Mouse (Mus musculus) embryonic facial prominence, embryonic 11.5 days (tissue): ENCODE results near the gene Pnkd. TPM values are rescaled to one million over a fixed set of nuclear protein-coding genes. Genes with fewer than 3 reads are reported as not detected.

Experiments
- ATAC-seq: fragments of 200-750 bp; cut with Nextera tagmentation; replicated peaks from 2 replicates; pipeline ENCODE4 v1.8.0; 2017; ENCODE audit warnings: low read depth; ENCODE audit not compliant: insufficient number of reproducible peaks, low FRiP score, low TSS enrichment
- DNase-seq: peaks from one replicate; pipeline ENCODE4 v3.0.0-alpha.2; 2015; ENCODE audit warnings: low spot score
- H3K27ac ChIP-seq: fragments of 300-500 bp; sonication (generic); replicated peaks from 2 replicates; pipeline ENCODE4 v1.5.1; 2014; ENCODE audit warnings: mild to moderate bottlenecking, low read depth, low read length, control low read depth
- H3K27me3 ChIP-seq: fragments of 300-500 bp; sonication (generic); 2 replicates; pipeline ENCODE4 v1.6.1; 2014; ENCODE audit warnings: mild to moderate bottlenecking, low read length, moderate library complexity, mixed read lengths; ENCODE audit not compliant: control insufficient read depth, insufficient read depth
- H3K36me3 ChIP-seq: fragments of 300-500 bp; sonication (generic); replicated peaks from 2 replicates; pipeline ENCODE4 v1.6.1; 2014; ENCODE audit warnings: low read depth, mild to moderate bottlenecking, low read length, moderate library complexity, mixed read lengths; ENCODE audit not compliant: control insufficient read depth, insufficient read depth
- H3K4me1 ChIP-seq: fragments of 300-500 bp; sonication (generic); 2 replicates; pipeline ENCODE4 v1.6.1; 2014; ENCODE audit warnings: low read length, mixed read lengths; ENCODE audit not compliant: control insufficient read depth, insufficient read depth
- H3K4me2 ChIP-seq: fragments of 300-500 bp; sonication (generic); 2 replicates; pipeline ENCODE4 v1.6.1; 2014; ENCODE audit warnings: low read depth, mild to moderate bottlenecking, control low read depth, low read length, moderate library complexity
- H3K4me3 ChIP-seq: fragments of 300-500 bp; sonication (generic); 2 replicates; pipeline ENCODE4 v1.5.1; 2014; ENCODE audit warnings: low read depth, low read length, control low read depth
- H3K9ac ChIP-seq: fragments of 300-500 bp; sonication (generic); replicated peaks from 2 replicates; pipeline ENCODE4 v1.6.1; 2014; ENCODE audit warnings: mild to moderate bottlenecking, control low read depth, low read length
- H3K9me3 ChIP-seq: fragments of 300-500 bp; sonication (generic); replicated peaks from 2 replicates; pipeline ENCODE4 v1.6.1; 2016; ENCODE audit warnings: mild to moderate bottlenecking, low read length, inconsistent platforms, mixed read lengths; ENCODE audit not compliant: control insufficient read depth
- WGBS: fragments of 180-500 bp; shearing (Covaris S2); extraction: QIAGEN DNeasy Blood & Tissue Kit; methylation state at CpG from one replicate; pipeline ENCODE4 v1.1.7; 2014; 5-methylcytosine and 5-hydroxymethylcytosine counted together
- polyA plus RNA-seq: library from polyadenylated mRNA; unstranded; fragments of >200 nt; fragmentation: Nextera tagmentation; extraction: Ambion mirVana; gene quantifications from 2 replicates; pipeline ENCODE4 v1.2.1, GENCODE M21; 2014

Pnkd gene
- polyA plus RNA-seq, 1 experiment from 2014 or later: 95.1 TPM

DNA sequence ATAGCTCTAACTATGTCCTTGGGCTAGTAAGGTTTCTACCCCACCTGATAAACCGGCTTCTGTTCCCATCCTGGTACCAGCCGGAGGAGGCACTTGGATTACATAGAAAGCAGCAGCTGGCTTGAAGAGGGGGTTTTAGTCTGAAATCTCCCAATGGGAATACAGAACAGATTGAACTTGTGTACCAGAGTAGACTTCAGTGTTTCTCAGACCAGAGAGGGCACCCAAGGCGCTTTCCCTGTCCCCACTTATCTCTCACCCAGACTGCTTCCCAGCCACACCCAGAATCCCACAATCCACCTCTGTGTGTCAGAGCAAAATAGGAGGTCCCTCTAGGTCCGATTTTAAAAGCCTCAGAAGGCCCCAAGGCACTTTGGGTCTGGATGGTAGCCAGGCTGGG is 3.6 kb downstream of the Pnkd start:
- no peak overlapping the region for H3K27ac ChIP-seq
- no peak for DNase-seq
- H3K36me3 ChIP-seq: no peaks in the 10 kb centered on the region
- ATAC-seq: no peak
- H3K27me3 ChIP-seq: no peaks in the 10 kb centered on the region
- no peaks in the 10 kb centered on the region for H3K9me3 ChIP-seq
- whole genome bisulfite sequencing: 76% methylated on average over 4 of the region's 4 CpGs
- H3K4me3 ChIP-seq: no peak overlapping the region
- peaks cover 3% of the 10 kb centered on the region; the same call in 1 of the 2 replicates for H3K4me1 ChIP-seq
- no peak overlapping the region for H3K9ac ChIP-seq
- no peak overlapping the region for H3K4me2 ChIP-seq

DNA sequence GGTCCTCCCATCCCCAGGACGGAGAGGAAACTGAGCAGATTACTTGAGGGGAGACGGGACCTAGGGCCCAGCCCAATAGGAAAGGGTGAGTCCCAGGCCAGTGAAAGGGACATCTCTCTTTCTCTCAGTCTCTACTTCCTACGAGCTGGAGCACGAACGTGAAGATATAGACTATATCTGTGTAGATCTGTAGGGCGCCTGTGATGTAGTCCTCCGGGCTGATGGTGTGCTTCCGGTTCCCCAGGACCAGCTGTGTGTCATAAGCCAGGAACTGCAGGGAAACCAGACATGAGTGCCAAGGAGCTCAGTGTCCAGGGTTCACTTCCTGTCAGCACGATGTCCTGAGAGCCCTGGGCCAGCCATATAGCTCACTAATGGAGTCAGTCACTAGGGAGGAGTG is 4.5 kb downstream of the Pnkd start:
- ATAC-seq: no peak
- 89% methylated on average over 9 of the region's 9 CpGs for WGBS

DNA sequence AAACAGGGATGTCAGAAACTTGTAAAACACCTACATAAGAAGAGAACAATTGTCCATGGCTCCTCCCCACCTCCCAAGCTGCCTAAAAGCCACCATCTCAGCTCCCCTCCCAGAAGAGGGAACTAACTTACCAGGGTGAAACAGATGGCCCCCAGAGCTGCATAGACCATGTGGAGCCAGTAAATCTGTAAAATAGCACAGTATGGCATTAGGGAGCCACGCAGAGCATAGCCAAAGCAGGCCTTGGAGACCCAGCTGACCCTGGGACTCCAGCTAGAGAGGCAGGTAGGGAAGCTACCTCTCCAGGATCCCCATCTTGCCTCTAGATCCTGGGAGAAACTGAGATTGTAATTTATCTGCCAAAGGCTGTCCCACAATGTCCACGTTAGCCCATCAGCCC is 5.0 kb downstream of the Pnkd start:
- H3K36me3 ChIP-seq: no peaks in the 10 kb centered on the region
- no peak overlapping the region for H3K27ac ChIP-seq

More for the DNA sequence above, 4.5 kb downstream of the Pnkd start:
- H3K27me3 ChIP-seq: no peaks in the 10 kb centered on the region
- no peaks in the 10 kb centered on the region for H3K9me3 ChIP-seq
- H3K27ac ChIP-seq: no peak overlapping the region
- no peaks in the 10 kb centered on the region for H3K36me3 ChIP-seq
- H3K4me3 ChIP-seq: no peak overlapping the region
- no peak overlapping the region for H3K4me2 ChIP-seq
- H3K9ac ChIP-seq: no peak overlapping the region
- no peak for DNase-seq
- H3K4me1 ChIP-seq: peaks cover 3% of the 10 kb centered on the region; the same call in 1 of the 2 replicates

DNA sequence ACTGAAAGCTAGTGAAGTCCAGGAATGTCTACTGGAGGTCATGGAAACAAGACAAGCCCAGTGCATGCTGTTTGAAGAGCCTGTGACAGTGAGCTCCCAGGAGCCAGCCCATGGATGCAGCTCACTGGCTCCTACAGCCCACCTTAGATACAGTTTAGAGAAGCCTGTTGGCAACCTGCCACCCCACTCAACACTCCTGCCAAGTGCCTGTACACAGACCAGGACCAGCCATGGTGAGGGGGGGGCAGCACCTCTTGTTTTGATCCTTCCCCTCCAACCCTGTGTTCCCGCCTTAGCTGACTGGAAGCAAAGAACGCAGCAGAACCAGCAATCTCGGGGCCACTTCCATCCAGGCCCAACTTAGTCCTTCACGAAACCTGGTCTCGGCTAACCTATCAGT is 5.4 kb downstream of the Pnkd start:
- no peak overlapping the region for H3K9ac ChIP-seq
- H3K4me3 ChIP-seq: no peak overlapping the region
- peaks cover 3% of the 10 kb centered on the region; the same call in 1 of the 2 replicates for H3K4me1 ChIP-seq
- H3K36me3 ChIP-seq: no peaks in the 10 kb centered on the region
- 95% methylated on average over 5 of the region's 5 CpGs for WGBS
- H3K27ac ChIP-seq: no peak overlapping the region
- no peak for DNase-seq
- H3K27me3 ChIP-seq: no peaks in the 10 kb centered on the region
- no peak for ATAC-seq
- H3K9me3 ChIP-seq: no peaks in the 10 kb centered on the region
- no peak overlapping the region for H3K4me2 ChIP-seq

More for the DNA sequence above, 5.0 kb downstream of the Pnkd start:
- H3K4me1 ChIP-seq: peaks cover 3% of the 10 kb centered on the region; the same call in 1 of the 2 replicates
- no peak overlapping the region for H3K4me2 ChIP-seq
- 90% methylated on average over 2 of the region's 2 CpGs for WGBS
- DNase-seq (no peak), ATAC-seq (no peak)
- H3K9me3 ChIP-seq: no peaks in the 10 kb centered on the region
- H3K9ac ChIP-seq: no peak overlapping the region
- no peak overlapping the region for H3K4me3 ChIP-seq
- no peaks in the 10 kb centered on the region for H3K27me3 ChIP-seq

DNA sequence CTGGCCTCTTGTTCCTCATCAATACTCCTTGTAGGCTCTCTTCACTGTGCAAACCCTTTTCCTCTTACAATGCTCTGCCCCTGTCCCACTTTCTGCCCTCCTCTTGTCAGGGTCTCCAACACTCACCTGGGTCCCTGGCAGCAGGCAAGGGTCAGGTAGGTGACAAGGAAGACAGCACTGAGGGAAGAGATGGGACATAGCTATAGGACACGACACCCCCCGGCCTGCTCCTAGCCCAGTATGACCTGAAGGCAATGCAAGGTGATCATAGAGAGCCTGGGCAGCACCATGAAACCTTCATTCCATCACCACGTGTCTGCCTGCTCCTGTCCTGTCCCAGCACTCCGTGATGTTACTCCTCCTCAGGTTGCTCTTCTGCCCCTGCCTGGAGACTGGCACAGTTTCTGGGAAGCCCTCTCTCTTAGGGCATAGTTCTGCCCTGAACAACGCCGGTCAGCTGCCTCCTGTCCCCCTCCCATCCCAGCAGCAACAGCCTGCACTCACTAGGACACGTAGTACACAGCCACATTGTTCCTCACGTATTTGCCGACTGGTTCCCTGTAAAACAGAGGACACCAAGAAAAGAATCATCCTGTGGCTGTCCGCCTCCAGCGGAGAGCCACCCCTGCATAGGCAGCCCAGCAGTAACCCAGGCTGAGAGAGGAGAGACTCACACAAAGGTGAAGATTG is 7.7 kb downstream of the Pnkd start:
- no peaks in the 10 kb centered on the region for H3K9me3 ChIP-seq

DNA sequence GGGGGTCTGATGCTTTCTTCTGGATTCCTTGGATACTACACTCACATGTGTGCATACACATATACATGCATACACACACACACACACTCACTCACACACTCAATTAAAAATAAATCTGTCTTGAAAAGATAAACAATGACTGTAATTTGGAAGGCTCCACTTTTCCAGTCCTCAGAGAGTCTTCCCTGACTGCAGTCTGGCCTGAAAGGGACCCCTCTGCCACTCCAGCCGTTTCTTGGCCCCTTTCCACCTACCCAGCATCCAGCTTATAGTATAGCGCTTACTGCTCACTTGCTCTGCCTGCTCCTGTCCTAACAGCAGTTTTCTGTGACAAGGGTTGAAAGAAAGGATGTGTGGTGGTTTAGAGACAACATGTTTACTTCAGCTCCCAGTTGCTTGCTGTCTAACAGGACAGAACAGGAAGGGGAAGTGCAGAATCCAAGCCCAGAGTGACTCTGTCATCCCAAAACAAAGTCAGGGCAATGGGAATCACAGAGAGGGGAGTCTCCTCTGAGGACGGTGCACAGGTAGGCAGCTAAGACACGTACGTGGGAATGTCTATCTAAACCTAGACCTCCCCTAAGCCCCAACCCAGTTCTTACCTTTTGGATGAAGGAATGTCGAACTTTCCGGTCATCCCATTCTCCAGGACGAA is 8.7 kb downstream of the Pnkd start:
- no peak overlapping the region for H3K9ac ChIP-seq
- 86% methylated on average over 8 of the region's 8 CpGs for WGBS
- H3K4me1 ChIP-seq: peaks cover 13% of the 10 kb centered on the region
- no peak for DNase-seq
- H3K9me3 ChIP-seq: no peaks in the 10 kb centered on the region
- no peaks in the 10 kb centered on the region for H3K27me3 ChIP-seq
- no peak overlapping the region for H3K4me2 ChIP-seq
- H3K4me3 ChIP-seq: no peak overlapping the region
- no peak for ATAC-seq
- no peak overlapping the region for H3K27ac ChIP-seq
- H3K36me3 ChIP-seq: no peaks in the 10 kb centered on the region

More for the DNA sequence above, 7.7 kb downstream of the Pnkd start:
- no peak for ATAC-seq
- 86% methylated on average over 11 of the region's 11 CpGs for WGBS
- Histone ChIP-seq H3K4me3 (no peak overlapping the region), H3K36me3 (no peaks in the 10 kb centered on the region), H3K27ac (no peak overlapping the region), H3K4me1 (peaks cover 13% of the 10 kb centered on the region), H3K27me3 (no peaks in the 10 kb centered on the region), H3K9ac (no peak overlapping the region), H3K4me2 (no peak overlapping the region)
- no peak for DNase-seq

DNA sequence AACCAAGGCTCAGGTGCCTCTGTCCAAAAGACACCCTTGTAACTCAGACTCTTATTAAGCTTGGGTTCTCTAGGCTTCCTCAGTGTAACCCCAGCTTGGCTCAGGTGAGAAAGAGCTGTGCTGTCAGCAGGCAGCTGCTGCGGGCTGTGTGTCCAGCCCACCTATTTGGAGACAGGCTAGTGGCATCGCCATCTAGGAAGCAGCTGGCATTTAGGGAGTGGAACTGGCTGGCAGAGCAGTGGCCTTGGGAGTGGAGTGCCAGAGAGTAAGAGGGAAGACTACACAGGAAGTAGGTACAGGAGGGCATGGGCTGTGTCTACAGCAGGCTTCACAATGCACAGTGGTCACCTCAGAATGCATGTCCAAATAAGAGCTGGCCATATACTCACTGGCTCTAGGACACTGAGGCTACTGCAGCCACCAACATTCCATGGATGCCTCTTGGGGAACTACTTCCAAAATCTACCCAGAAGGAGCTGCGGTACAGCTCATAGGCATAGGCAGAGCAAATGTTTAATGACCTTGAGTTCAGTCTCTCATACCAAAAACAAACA is 9.4 kb downstream of the Pnkd start:
- Histone ChIP-seq H3K27me3 (no peaks in the 10 kb centered on the region), H3K9me3 (no peaks in the 10 kb centered on the region), H3K4me1 (peaks cover 13% of the 10 kb centered on the region), H3K4me3 (no peak overlapping the region), H3K9ac (no peak overlapping the region), H3K27ac (no peak overlapping the region), H3K4me2 (no peak overlapping the region), H3K36me3 (no peaks in the 10 kb centered on the region)
- ATAC-seq: no peak
- WGBS: 94% methylated on average over 3 of the region's 3 CpGs
- DNase-seq: no peak
